Mouse (Mus musculus) testis, adult 2 months (tissue): ENCODE measurements around the gene Cmtm3.

Experiments
- CTCF ChIP-seq: fragments of 200-500 bp; IDR thresholded peaks from 2 replicates; pipeline ENCODE4 v1.5.1; 2012; ENCODE audit warnings: low read depth, mild to moderate bottlenecking, inconsistent platforms, low read length, moderate library complexity; ENCODE audit not compliant: control insufficient read depth, insufficient read depth, insufficient replicate concordance
- POLR2A ChIP-seq: fragments of 200-500 bp; IDR thresholded peaks from 2 replicates; pipeline ENCODE4 v1.6.1; 2012; ENCODE audit warnings: low read depth, mild to moderate bottlenecking, inconsistent platforms, low read length, moderate library complexity; ENCODE audit not compliant: control insufficient read depth

GRCm38 (mm10) chr8:104375959-104376358 is 36.7 kb downstream of the Cmtm3 start:
- no peak for TF ChIP-seq CTCF
- TF ChIP-seq POLR2A: no peak
